Mouse (Mus musculus) adrenal gland, adult (tissue): ENCODE results near the gene Tmem131.

Experiments
- DNase-seq, 2 experiments: peaks; one replicate each; pipeline ENCODE4 v3.0.0; 2022 to 2023; ENCODE audit warnings: low spot score in 1 of 2; ENCODE audit not compliant: inconsistent age in 2 of 2

Gene Tmem131

GRCm38 (mm10) chr1:36943653-36944052 lies at the start of gene Tmem131:
Gene Tmem131, minus strand, starts transcription at chr1:36943666.
- no peak for DNase-seq

- DNase-seq = no peak
Observed at GRCm38 (mm10) chr1:36988561-36988960, 45.1 kb upstream of the Tmem131 start.

- no peak for DNase-seq
Observed at GRCm38 (mm10) chr1:36988161-36988560, 44.7 kb upstream of the Tmem131 start.

- no peak for DNase-seq
Observed at GRCm38 (mm10) chr1:36987172-36988148, 44.0 kb upstream of the Tmem131 start.

GRCm38 (mm10) chr1:36986396-36987160 lies 43.1 kb upstream of the Tmem131 start:
- DNase-seq = no peak

GRCm38 (mm10) chr1:36985896-36986295 lies 42.4 kb upstream of the Tmem131 start:
- no peak for DNase-seq

GRCm38 (mm10) chr1:36984406-36984805 lies 40.9 kb upstream of the Tmem131 start:
- DNase-seq = no peak

GRCm38 (mm10) chr1:36983754-36984153 lies 40.3 kb upstream of the Tmem131 start:
- no peak for DNase-seq

GRCm38 (mm10) chr1:36982191-36982961 lies 38.9 kb upstream of the Tmem131 start:
- DNase-seq = no peak

GRCm38 (mm10) chr1:36976770-36977169 lies 33.3 kb upstream of the Tmem131 start:
- no peak for DNase-seq

- DNase-seq = no peak
Observed at GRCm38 (mm10) chr1:36970918-36971617, 27.6 kb upstream of the Tmem131 start.

- DNase-seq = peak; percentile 23 to 55
Observed at GRCm38 (mm10) chr1:36965831-36966230, 22.4 kb upstream of the Tmem131 start.

- DNase-seq = no peak
Observed at GRCm38 (mm10) chr1:36962379-36963176, 19.1 kb upstream of the Tmem131 start.

GRCm38 (mm10) chr1:36960509-36961222 lies 17.2 kb upstream of the Tmem131 start:
- no peak for DNase-seq

- peak; percentile 61 to 91 for DNase-seq
Observed at GRCm38 (mm10) chr1:36949591-36950184, 6.2 kb upstream of the Tmem131 start.

- DNase-seq = no peak
Observed at GRCm38 (mm10) chr1:36947448-36947847, 4.0 kb upstream of the Tmem131 start.

GRCm38 (mm10) chr1:36940381-36940762 lies 3.1 kb downstream of the Tmem131 start:
- no peak for DNase-seq

GRCm38 (mm10) chr1:36939506-36940380 lies 3.7 kb downstream of the Tmem131 start:
- DNase-seq = peak; percentile 95 to 98
